Mouse (Mus musculus): ENCODE measurements around the gene Wdr72. TPM values are rescaled to one million over a fixed set of nuclear protein-coding genes. Genes with fewer than 3 reads are reported as not detected.

Wdr72 gene
- polyA plus RNA-seq, 1 experiment, result 0.46 TPM

- TF ChIP-seq CTCF (IDR thresholded peaks at IDR 0.05; ENCODE audit: borderline replicate concordance, insufficient read depth, low read length) (no peak), POLR2A (IDR thresholded peaks at IDR 0.05; ENCODE audit: low read depth, low read length) (no peak)
- no peak overlapping the region for H3K27ac ChIP-seq (ENCODE audit: insufficient read depth, low read length)
- no peak overlapping the region for H3K4me3 ChIP-seq (ENCODE audit: insufficient read depth, low read length)
- no peaks in the 10 kb centered on the region for H3K4me1 ChIP-seq (ENCODE audit: control insufficient read depth, insufficient read depth, low read length)
Measured at GRCm38 (mm10) chr9:74286210-74286609, 176.1 kb downstream of the Wdr72 start.

GRCm38 (mm10) chr9:74294479-74294878 is 184.3 kb downstream of the Wdr72 start:
- no peaks in the 10 kb centered on the region for H3K4me1 ChIP-seq (ENCODE audit: control insufficient read depth, insufficient read depth, low read length)
- TF ChIP-seq CTCF (IDR thresholded peaks at IDR 0.05; ENCODE audit: borderline replicate concordance, insufficient read depth, low read length), result no peak
- no peak for TF ChIP-seq POLR2A (IDR thresholded peaks at IDR 0.05; ENCODE audit: low read depth, low read length)
- no peak overlapping the region for H3K27ac ChIP-seq (ENCODE audit: insufficient read depth, low read length)
- no peak overlapping the region for H3K4me3 ChIP-seq (ENCODE audit: insufficient read depth, low read length)

DNA sequence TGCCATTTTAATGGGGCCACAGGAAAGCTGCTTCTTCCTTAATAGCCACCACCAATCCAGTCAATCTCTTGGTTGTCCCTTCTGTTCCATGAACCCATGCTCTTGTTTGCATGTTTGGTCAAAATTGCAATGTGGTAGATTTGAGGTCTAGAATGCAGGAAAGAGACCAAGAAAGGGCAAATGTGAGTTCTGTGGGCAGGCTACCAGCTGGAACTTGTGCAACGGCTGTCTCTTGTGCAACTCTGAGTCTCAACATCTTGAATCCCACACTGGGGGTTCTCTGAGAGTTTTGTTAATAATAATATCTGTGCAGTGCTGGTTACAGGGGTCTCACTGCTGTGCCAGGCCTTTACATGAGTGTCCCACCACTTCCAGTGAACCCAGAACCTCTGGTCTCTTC is 208.6 kb downstream of the Wdr72 start:
- TF ChIP-seq POLR2A (IDR thresholded peaks at IDR 0.05; ENCODE audit: low read depth, low read length), result no peak
- no peak for TF ChIP-seq CTCF (IDR thresholded peaks at IDR 0.05; ENCODE audit: borderline replicate concordance, insufficient read depth, low read length)
- H3K27ac ChIP-seq (ENCODE audit: insufficient read depth, low read length), result no peak overlapping the region
- no peak overlapping the region for H3K4me3 ChIP-seq (ENCODE audit: insufficient read depth, low read length)
- no peaks in the 10 kb centered on the region for H3K4me1 ChIP-seq (ENCODE audit: control insufficient read depth, insufficient read depth, low read length)

- no peak overlapping the region for H3K27ac ChIP-seq (ENCODE audit: insufficient read depth, low read length)
- H3K4me1 ChIP-seq (ENCODE audit: control insufficient read depth, insufficient read depth, low read length), result no peaks in the 10 kb centered on the region
- no peak overlapping the region for H3K4me3 ChIP-seq (ENCODE audit: insufficient read depth, low read length)
- TF ChIP-seq CTCF (IDR thresholded peaks at IDR 0.05; ENCODE audit: borderline replicate concordance, insufficient read depth, low read length) (no peak), POLR2A (IDR thresholded peaks at IDR 0.05; ENCODE audit: low read depth, low read length) (no peak)
Measured at GRCm38 (mm10) chr9:74324089-74324924, 214.2 kb downstream of the Wdr72 start.

- TF ChIP-seq POLR2A (IDR thresholded peaks at IDR 0.05; ENCODE audit: low read depth, low read length) (no peak), CTCF (IDR thresholded peaks at IDR 0.05; ENCODE audit: borderline replicate concordance, insufficient read depth, low read length) (no peak)
- H3K4me3 ChIP-seq (ENCODE audit: insufficient read depth, low read length), result no peak overlapping the region
- no peaks in the 10 kb centered on the region for H3K4me1 ChIP-seq (ENCODE audit: control insufficient read depth, insufficient read depth, low read length)
- no peak overlapping the region for H3K27ac ChIP-seq (ENCODE audit: insufficient read depth, low read length)
Measured at GRCm38 (mm10) chr9:74324925-74325295, 214.8 kb downstream of the Wdr72 start.

- H3K27ac ChIP-seq (ENCODE audit: insufficient read depth, low read length), result no peak overlapping the region
Measured at GRCm38 (mm10) chr9:74325981-74326380, 215.8 kb downstream of the Wdr72 start.

GRCm38 (mm10) chr9:74328821-74329220 is 218.7 kb downstream of the Wdr72 start:
- H3K4me1 ChIP-seq (ENCODE audit: control insufficient read depth, insufficient read depth, low read length), result no peaks in the 10 kb centered on the region
- H3K27ac ChIP-seq (ENCODE audit: insufficient read depth, low read length), result no peak overlapping the region
- TF ChIP-seq POLR2A (IDR thresholded peaks at IDR 0.05; ENCODE audit: low read depth, low read length) (no peak), CTCF (IDR thresholded peaks at IDR 0.05; ENCODE audit: borderline replicate concordance, insufficient read depth, low read length) (no peak)
- no peak overlapping the region for H3K4me3 ChIP-seq (ENCODE audit: insufficient read depth, low read length)

More at GRCm38 (mm10) chr9:74325981-74326380, 215.8 kb downstream of the Wdr72 start:
- H3K4me3 ChIP-seq (ENCODE audit: insufficient read depth, low read length), result no peak overlapping the region
- H3K4me1 ChIP-seq (ENCODE audit: control insufficient read depth, insufficient read depth, low read length), result no peaks in the 10 kb centered on the region
- TF ChIP-seq CTCF (IDR thresholded peaks at IDR 0.05; ENCODE audit: borderline replicate concordance, insufficient read depth, low read length) (no peak), POLR2A (IDR thresholded peaks at IDR 0.05; ENCODE audit: low read depth, low read length) (no peak)

- no peak for TF ChIP-seq POLR2A (IDR thresholded peaks at IDR 0.05; ENCODE audit: low read depth, low read length)
- TF ChIP-seq CTCF (IDR thresholded peaks at IDR 0.05; ENCODE audit: borderline replicate concordance, insufficient read depth, low read length), result no peak
- H3K4me3 ChIP-seq (ENCODE audit: insufficient read depth, low read length), result no peak overlapping the region
- H3K27ac ChIP-seq (ENCODE audit: insufficient read depth, low read length), result no peak overlapping the region
Measured at GRCm38 (mm10) chr9:74330706-74331495, 220.7 kb downstream of the Wdr72 start.

DNA sequence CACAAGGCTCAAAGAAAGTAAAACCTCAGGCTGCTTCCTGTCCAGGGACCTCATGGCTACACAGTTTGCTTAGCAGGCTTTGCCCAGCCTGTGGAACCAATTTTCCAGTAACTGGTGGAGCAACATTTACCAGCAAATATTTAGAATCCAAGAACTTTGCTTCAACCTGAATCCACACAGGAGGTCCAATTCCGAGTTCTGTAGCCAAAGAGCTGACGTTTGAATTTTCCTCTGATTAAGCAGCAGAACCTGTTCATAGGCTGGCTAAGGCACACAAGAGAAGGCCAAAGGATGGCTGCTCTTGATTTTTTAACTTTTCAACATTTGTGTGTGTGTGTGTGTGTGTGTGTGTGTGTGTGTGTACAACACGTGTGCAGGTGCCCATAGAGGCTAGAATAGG is 222.2 kb downstream of the Wdr72 start:
- Histone ChIP-seq H3K4me3 (ENCODE audit: insufficient read depth, low read length) (no peak overlapping the region), H3K27ac (ENCODE audit: insufficient read depth, low read length) (no peak overlapping the region), H3K4me1 (ENCODE audit: control insufficient read depth, insufficient read depth, low read length) (no peaks in the 10 kb centered on the region)
- TF ChIP-seq POLR2A (IDR thresholded peaks at IDR 0.05; ENCODE audit: low read depth, low read length) (no peak), CTCF (IDR thresholded peaks at IDR 0.05; ENCODE audit: borderline replicate concordance, insufficient read depth, low read length) (no peak)

More at GRCm38 (mm10) chr9:74330706-74331495, 220.7 kb downstream of the Wdr72 start:
- H3K4me1 ChIP-seq (ENCODE audit: control insufficient read depth, insufficient read depth, low read length), result no peaks in the 10 kb centered on the region

Other genes starting within 250 kb of the Wdr72 start
- gene Unc13c, start 141.4 kb upstream of the Wdr72 start, polyA plus RNA-seq (2011; ENCODE audit: insufficient read length, low read depth, missing spikeins), result 1.3 and 1.4 TPM in 2 replicates

All from embryonic fibroblast, embryonic 13.5 days (primary cell).